Mouse (Mus musculus): Measurements from ENCODE around the gene Capn15. TPM values are rescaled to one million over a fixed set of nuclear protein-coding genes. Genes with fewer than 3 reads are reported as not detected.

Capn15 gene
- polyA plus RNA-seq (2015; fragmentation: Nextera tagmentation; extraction: Ambion mirVana) = 15.3 and 17.0 TPM in 2 replicates

- DNase-seq (ENCODE audit: low spot score) = peak; percentile 94
These were observed at the start of gene Capn15 for GRCm38 (mm10) chr17:25985306-25986294. Gene Capn15, minus strand, starts transcription at chr17:25985796.

- no peak for DNase-seq (ENCODE audit: low spot score)
These were observed 46.4 kb upstream of the Capn15 start for GRCm38 (mm10) chr17:26032037-26032436.

GRCm38 (mm10) chr17:26031583-26031982, 46.0 kb upstream of the Capn15 start:
- no peak for DNase-seq (ENCODE audit: low spot score)

- no peak for DNase-seq (ENCODE audit: low spot score)
These were observed 42.7 kb upstream of the Capn15 start for GRCm38 (mm10) chr17:26028261-26028660.

- DNase-seq (ENCODE audit: low spot score) = no peak
These were observed 39.1 kb upstream of the Capn15 start for GRCm38 (mm10) chr17:26024674-26025073.

GRCm38 (mm10) chr17:26023966-26024365, 38.4 kb upstream of the Capn15 start:
- no peak for DNase-seq (ENCODE audit: low spot score)

GRCm38 (mm10) chr17:26023181-26023580, 37.6 kb upstream of the Capn15 start:
- no peak for DNase-seq (ENCODE audit: low spot score)

GRCm38 (mm10) chr17:26021728-26022341, 36.2 kb upstream of the Capn15 start:
- DNase-seq (ENCODE audit: low spot score) = no peak

- DNase-seq (ENCODE audit: low spot score) = peak; percentile 12
These were observed 35.3 kb upstream of the Capn15 start for GRCm38 (mm10) chr17:26020848-26021347.

- no peak for DNase-seq (ENCODE audit: low spot score)
These were observed 32.8 kb upstream of the Capn15 start for GRCm38 (mm10) chr17:26018388-26018787.

GRCm38 (mm10) chr17:26017949-26018348, 32.4 kb upstream of the Capn15 start:
- no peak for DNase-seq (ENCODE audit: low spot score)

- DNase-seq (ENCODE audit: low spot score) = no peak
These were observed 31.4 kb upstream of the Capn15 start for GRCm38 (mm10) chr17:26017021-26017420.

- DNase-seq (ENCODE audit: low spot score) = no peak
These were observed 28.1 kb upstream of the Capn15 start for GRCm38 (mm10) chr17:26013711-26014110.

- peak; percentile 83 for DNase-seq (ENCODE audit: low spot score)
These were observed 26.4 kb upstream of the Capn15 start for GRCm38 (mm10) chr17:26011841-26012460.

GRCm38 (mm10) chr17:26009540-26009939, 23.9 kb upstream of the Capn15 start:
- DNase-seq (ENCODE audit: low spot score) = peak; percentile 86

- DNase-seq (ENCODE audit: low spot score) = no peak
These were observed 23.2 kb upstream of the Capn15 start for GRCm38 (mm10) chr17:26008787-26009186.

GRCm38 (mm10) chr17:26008331-26008730, 22.7 kb upstream of the Capn15 start:
- no peak for DNase-seq (ENCODE audit: low spot score)

GRCm38 (mm10) chr17:26007646-26008045, 22.1 kb upstream of the Capn15 start:
- no peak for DNase-seq (ENCODE audit: low spot score)

GRCm38 (mm10) chr17:26005731-26006450, 20.3 kb upstream of the Capn15 start:
- no peak for DNase-seq (ENCODE audit: low spot score)

- DNase-seq (ENCODE audit: low spot score) = no peak
These were observed 19.1 kb upstream of the Capn15 start for GRCm38 (mm10) chr17:26004711-26005110.

GRCm38 (mm10) chr17:26003864-26004263, 18.3 kb upstream of the Capn15 start:
- no peak for DNase-seq (ENCODE audit: low spot score)
